Mouse (Mus musculus) E14TG2a.4 (cell line): ENCODE data around the gene Barhl2.

Experiments used
- CTCF ChIP-seq: conservative IDR thresholded peaks from 2 replicates; pipeline ENCODE4 v1.5.1; 2014; ENCODE audit warnings: low read length
- NANOG ChIP-seq: IDR thresholded peaks from 2 replicates; pipeline ENCODE4 v1.6.1; 2014; ENCODE audit warnings: borderline replicate concordance, low read length, mixed read lengths
- POU5F1 ChIP-seq: IDR thresholded peaks from 2 replicates; pipeline ENCODE4 v1.6.1; 2014; ENCODE audit warnings: low read length, borderline replicate concordance

DNA sequence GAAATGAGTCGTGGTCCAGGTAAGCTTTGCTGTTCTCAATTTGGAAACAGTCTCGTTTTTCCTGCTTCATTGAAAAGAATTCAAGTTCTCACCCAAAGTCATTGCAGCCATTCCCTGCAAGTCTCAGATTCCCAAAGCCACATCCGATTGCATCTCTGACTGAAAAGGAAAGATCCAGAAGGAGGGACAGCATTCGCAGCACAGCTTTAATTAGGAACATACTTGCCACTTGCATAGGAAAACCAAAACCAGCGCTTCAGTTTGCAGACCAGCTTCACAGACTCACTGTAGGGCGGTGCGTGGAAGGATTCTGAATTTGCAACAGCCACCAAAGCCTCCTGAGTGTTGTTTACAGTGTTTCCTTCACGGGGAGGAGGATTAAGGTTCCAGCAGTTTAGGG lies 33.8 kb upstream of the Barhl2 start:
- no peak for TF ChIP-seq CTCF
- no peak for TF ChIP-seq POU5F1
- TF ChIP-seq NANOG: no peak
